Mouse (Mus musculus) c-Kit-positive CD71-positive TER-119-positive erythroid progenitor cells, embryonic 14.5 days (primary cell): ENCODE data around the gene Cox19.
A peak's percentile ranks its signal among the peaks of the same experiment; 100 is the strongest.

ENCODE experiments used
- DNase-seq: peaks from one replicate; pipeline ENCODE4 v3.0.0-alpha.2; 2013; ENCODE audit warnings: low spot score

The Cox19 gene

DNA sequence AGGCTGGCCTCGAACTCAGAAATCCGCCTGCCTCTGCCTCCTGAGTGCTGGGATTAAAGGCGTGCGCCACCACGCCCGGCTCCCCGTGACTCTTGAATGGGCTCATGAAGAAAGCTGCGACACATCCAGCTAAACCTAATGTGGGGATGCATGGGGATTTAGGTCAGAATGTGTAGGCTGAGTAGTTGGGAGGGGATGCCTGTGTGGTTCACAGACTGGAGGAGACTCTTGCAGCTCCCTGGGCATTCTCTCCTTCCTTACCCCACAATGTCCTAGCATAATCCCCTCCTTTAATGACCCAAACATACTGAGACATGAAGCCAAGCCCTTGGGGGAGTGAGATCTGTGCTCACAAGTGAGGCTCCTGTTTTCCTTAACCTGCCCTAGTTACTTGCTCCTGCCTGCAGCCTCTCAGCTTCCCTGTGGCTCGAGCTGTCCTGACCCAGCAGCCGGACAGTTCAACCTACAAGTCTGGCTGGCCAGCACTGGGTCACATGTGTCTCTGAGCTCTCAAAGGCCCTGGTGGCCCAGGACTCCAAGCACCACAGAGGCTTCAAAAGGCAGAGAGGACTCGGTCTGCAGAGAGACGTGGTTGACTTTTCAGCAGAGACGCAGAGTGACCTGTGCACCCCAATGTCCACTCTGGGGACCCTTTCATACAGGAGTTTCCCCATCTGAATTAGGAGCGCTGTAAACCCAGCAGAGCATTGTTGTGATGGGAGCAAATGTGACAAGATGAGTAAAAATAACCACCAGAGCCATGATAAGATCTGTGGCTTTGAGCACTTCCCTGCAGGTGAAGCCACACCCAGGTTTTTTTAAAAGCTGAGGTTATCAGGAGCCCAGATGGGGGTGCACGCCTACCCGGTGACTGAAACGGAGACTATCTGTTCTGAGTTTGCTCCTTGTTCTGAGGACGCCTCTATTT, 30.6 kb upstream of the Cox19 start:
- peak; percentile 87 for DNase-seq

DNA sequence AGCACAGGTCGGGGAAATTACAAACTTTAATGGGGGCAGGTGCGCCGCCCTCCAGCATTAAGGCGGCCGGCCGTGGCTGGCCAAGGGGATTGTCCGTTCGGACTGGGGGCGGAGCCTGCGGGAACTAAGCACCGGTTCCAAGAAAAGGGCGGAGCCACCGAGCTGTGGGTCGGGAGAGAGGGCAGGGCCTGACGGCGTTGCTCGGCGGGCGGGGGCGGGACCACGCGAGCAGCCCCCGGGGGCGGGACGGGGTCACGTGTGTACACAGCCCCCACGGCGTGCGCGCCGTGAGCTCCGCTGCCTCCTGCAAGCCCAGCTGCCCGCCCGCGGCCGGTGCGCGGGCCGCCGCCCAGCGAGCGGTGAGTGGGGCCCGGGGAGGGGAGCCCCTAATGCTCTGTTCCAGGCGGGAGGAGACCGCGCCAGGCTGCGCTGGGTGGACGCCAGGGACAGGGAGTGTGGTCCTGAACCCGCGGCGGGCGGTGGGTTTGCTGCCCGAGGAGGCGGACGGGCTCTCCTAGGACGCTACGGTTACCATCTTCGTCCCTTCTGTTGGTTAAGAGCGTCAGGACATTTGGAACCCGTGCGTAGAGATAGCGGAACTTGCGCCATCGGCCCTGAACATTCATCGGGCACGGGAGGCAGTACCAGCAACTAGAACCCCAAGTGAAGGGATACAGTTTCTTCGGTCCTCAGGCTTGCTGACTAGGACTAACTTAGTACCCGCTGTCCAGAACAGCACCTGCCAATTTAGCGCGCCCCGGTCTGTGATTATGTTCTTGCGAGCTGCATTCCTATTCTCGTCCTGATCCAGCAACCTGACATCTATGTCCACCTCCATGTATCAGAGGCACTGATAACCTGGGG, 29.4 kb upstream of the Cox19 start:
- DNase-seq, result peak; percentile 96

DNA sequence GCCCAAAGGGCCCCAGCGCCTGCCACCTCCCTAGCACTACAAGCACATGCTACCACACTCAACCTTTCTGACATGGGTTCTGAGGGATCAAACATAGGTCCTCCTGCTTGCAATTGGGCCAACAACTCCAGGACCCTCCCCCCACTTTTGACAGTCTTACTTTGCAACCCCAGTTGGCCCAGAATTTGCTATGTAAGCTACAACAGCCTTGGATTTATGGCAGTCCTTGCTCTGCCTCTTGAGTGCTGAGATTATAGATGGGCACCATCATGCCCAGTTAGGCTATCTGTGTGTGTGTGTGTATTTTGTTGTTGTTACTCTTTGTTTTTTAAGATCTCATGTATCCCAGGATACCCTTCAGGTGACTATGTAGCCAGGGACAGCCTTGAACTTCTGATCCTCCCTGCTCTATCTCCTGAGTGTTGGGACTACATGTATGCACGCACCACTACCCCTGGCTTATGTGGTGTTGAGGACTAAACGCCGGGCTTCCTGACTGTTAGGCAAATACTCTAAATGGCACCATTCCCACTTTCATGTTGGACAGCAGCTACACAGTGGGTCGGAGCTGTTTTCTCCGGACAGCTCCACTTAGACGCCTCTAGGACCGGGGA, 28.7 kb upstream of the Cox19 start:
- no peak for DNase-seq

DNA sequence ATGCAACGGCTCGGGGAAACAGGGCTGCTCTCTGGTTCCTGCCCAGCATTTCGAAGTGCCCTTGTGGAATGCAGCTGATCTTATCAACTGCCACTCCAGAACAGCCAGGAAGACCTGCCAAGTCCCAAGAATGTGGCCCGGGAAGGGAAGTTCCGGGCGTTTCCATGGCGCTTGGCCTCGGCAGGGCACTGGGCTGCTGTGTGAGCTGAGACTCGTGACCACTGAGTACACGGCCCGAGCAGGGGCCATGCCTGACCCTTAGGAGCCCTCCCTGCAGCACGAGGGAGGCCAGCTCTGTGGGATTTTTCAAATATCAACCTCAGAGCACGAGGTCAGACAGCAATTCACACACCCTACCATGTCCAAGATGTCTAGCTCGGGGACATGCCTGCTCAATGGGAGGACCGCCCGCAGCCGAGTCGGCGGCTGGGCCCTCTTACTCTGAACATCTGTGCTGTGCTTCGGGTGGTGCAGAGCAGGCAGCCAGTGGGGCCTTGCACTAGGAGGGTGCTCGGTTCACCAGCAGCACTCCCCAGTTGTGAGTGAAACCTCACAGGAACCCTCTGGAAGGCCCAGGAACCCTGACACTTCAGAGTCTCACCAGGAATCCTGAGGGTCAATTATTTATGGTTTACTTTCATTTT, 27.9 kb upstream of the Cox19 start:
- no peak for DNase-seq

DNA sequence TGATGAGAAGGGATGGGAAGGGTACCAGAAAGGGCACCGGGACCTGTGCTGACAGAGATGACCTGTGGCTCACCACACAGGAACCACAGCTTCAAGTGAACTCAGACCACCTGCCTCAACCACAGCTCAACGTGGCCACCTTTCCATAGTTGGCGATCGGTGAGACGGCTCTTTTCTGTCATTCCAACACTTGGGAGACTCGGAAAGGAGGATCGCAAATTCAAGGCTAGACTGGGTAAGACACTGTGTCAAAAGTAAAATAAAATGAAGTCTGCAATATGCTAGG, 27.0 kb upstream of the Cox19 start:
- no peak for DNase-seq

DNA sequence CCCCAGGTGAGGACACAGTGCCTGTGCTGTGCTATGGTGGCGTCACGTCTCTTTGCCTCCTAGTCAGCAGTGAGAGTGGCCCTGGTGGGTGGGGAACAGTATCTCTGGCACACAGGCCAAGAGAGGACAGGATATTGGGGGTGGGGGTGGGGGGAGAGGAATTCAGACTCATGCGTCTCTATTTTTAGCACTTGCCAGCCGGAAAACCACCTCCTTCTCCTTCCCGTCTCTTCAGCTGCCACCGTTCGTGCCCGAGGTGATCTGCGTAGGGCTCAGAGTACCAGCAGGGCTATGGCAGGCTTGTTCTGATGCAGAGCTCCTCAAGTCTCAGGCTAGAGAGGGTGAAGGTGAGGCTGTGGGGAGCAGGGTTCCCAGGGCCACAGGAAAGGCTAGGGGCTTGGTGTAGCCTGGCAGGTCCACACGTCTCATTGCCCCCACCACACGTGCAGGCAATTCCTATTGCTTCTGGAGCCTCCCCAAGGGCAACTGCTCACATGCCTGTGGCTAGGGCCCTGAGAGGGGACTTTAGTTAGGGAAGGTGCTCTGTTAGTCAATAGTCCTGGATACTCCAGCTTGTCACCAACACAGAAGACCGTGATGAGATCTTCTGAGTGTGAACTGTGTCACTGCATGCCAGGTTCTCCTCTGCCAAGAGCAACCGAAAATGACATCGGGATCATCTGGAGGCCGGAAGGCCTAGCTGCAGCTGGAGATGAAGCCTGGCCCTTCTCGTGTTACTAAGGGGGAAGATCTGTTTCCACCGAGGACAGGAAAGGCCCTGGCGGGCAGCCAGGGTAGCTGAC, 26.5 kb upstream of the Cox19 start, which contains the start of gene Gpr146:
Gene Gpr146 (plus strand): TSS at position 230 of the 803 bp plus-strand sequence.
- DNase-seq, result no peak

DNA sequence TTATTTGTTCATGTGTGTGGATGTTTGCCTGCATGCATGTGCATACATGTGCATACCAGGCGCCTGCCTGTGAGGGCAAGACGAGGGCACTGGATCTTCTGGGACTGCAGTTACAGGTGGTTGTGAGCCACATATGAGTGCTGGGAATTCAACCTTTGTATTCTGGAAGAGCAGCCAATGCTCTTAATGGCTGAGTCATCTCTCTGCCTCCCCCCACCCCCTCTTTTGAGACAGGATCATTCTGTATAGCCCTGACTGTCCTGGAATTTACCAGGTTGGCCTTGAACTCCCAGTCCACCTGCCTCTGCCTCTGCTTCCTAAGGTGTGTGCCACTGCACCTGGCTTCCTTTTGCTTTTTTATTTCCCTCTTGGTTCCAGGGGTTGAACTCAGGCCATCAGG, 23.6 kb upstream of the Cox19 start:
- DNase-seq, result no peak

DNA sequence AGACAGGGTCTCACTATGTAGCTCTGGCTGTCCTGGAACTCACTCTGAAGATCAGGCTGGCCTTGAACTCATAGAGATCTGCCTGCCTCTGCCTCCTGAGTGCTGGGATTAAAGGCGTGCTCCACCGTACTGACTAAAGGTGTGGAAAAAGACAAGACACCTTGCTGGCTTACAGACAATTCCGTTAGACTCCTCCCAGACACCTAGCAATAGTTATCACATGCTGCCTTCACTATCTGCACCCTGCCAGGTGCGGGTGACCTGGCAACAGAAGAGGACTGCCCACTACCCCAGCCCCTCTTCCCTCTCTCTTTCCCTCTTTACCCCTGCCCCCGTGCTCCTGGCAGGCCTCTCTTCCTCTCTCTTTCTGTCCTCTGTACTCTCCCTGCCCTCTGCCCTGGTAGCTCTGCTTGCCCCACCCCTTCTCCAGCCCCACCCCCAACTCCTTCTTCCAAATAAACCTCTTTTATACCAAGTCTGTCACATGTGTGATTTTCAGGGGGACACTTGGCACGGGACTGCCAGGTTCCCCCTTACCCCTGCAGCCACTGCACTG, 22.7 kb upstream of the Cox19 start:
- DNase-seq, result no peak

DNA sequence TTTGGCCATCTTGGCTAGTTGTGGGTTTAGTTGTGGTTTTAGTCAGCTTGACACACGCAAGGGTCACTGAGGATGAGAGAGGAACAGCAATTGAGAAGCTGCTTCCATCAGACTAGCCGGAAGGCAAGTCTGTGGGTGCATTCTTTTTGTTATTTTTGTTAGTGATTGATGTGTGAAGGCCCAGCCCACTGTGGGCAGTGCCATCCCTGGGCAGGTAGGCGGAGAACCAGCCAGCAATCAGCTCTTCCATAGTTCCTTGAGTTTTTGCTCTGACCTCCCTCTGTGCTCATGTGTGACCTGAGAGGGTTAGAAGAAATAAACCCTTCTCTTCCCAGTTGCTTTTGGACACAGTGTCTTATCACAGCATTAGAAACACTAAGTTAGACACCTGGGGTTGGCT, 21.9 kb upstream of the Cox19 start:
- DNase-seq, result no peak

DNA sequence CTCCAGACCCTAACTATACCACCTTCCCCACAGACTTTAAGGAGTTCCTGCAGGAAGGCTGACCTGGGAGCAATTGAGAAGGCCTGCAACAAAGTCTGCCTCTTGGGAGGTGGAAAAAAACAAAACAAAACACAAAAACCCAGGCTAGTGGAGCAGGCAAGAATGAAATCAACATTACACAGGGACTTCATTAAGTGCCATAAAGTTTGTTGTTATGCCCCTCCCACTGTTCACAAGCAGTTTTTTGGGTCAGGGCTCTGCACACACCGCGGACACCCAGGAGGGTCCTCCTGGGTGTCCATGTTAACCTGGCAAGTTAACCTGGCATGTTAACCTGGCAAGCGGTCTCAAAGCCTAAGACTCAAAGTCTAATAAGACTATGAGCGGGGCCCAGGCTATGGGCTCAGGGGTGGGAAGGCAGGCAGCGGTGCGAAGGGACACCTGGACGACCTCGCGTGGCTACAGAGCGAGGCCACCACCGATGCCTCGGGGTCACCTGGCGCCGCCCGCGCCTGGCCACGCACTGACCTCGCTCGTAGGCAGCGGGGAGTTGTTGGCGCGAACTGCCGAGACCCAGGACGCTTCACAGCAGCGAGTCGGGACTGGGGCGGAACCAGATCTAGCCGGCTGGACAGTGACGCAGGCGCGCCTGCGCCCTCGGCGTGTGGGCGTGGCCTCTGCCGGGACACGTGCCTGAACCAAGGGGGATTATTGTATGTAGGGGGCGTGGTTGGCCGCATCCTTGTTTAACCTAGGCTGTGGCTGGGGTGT, 20.6 kb upstream of the Cox19 start:
- DNase-seq, result peak; percentile 91

DNA sequence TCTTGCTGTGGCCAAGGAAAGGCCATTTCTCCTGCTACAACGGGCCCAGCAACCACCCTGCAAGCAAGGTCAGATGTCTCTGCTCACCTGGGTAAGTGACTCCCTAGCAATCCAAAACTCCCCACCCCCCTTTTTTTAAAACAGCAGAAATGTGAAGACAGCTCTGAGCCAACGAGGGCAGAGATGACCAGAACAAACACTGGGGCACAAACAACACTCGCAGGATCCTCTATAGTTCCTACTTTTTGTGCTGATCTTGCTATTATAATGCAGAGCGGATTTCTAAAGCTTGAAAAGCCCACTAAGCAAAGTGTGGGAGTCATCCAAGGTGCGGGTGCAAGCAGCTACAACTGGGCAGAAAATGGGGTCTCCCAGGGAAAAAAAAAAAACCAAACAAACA, 19.9 kb upstream of the Cox19 start:
- DNase-seq, result no peak

DNA sequence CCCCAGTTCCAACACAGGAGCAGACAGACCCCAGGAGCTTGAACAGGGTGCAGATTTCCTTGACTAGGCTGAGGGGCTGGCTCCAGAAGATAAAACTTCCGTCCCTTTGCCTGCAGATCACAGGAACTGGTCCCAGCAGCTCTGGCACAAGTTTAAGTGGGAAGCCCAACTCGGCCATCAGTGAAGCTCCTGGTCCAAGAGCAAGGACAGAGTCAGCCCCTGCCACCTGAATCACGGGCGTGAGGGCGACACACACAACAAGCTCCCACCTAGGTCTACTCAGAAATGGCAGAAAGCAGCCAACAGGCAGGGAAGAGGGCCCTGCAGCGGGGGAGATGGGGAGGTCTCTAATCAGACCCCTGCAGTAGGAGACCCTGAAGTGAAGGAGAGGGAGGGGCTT, 19.1 kb upstream of the Cox19 start:
- DNase-seq, result no peak

DNA sequence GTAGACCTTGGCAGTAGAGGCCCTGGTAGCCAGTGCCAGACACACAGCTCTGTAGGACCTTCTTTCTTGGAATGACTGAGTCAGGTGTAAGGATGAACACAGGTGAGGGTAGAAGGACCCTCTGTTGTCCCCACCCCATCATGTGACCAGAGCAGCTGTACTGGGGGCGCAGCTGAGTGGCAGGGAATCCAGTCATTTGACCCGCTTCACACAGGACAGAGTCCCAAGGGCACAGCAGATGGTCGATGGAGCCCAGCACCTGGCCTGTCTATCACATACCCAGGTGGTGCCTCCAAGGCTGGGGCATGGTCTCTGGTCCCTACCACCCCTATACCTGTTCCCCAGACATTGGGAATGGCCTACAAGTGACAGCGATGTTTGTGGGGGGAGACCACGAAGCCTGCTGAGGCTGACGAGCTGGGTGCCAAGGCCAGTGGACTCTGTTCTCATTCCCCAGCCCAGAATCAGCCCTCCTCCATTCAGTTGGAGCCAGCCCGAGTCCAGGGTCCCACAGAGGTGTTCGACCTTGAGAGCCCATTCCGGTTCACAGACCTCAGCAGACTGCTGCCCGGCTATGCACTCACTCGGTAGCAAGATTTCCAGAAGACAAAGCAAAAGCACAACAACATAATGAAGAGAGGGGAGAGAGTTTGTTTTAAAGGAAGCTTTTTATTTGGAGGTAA, 17.6 kb upstream of the Cox19 start:
- no peak for DNase-seq

DNA sequence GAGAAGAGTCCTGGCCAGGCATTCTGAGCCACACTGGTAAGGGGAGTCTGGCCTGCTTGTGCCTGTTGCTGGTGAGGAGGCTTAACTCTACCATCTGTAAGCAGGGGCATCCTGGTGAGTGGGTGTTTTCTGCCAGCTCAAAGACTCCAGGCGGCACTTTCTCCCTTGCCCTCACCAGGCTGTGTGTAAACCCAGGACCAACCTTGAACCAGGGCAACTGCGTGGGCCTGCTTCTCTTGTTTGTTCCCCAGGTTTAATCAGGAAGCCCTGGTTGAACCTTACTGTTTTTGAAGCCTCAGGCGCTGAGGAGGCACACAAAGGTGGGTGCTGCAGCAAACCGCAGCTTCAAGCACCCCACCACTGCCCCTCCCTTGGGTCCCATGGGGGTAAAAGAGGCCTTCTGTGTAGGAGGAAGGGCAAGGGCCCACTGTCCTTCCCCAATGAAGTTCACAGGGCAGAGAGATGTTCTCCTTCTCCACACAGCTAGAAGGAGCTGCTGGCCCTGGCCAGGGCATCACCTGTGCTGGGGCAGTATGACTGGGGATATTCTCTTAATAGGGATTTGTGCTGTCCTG, 16.8 kb upstream of the Cox19 start:
- no peak for DNase-seq

DNA sequence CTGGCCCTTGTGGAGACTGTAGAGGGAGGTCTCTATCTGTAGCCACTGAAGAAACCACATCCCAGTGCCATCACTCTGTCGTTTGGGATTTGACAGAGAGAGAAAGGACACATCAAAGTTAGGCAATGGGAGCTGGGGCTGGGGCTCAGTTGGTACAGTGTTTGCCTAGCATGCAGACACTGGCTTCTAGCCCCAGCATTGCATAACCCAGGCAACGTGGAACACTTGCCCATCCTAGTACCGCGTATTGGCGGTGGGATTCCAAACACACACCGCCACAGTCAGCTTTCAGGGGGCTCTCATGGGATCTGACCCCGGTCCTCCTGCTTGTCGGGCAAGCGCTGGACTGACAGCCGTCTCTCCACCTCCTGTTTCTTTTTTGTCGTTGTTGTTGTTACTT, 15.3 kb upstream of the Cox19 start:
- DNase-seq, result no peak

DNA sequence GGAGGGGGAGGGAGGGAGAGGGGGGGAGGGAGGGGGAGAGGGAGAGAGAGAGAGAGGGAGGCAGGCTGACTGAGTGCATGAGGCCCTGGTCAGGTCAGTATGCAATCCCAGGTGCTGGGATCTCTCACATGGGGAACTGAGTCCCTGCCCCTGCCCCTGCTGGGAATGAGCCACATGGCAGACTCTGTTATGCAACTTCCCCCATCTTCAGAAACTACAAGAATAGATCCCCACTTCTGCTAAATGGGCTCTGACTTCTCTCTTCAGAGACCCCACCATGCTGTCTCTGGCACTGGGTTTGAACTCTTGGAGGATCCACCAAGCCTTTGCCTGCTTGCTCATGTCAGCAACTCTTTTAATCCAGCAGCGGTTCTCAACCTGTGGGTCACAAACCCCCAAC, 14.6 kb upstream of the Cox19 start:
- DNase-seq, result no peak

DNA sequence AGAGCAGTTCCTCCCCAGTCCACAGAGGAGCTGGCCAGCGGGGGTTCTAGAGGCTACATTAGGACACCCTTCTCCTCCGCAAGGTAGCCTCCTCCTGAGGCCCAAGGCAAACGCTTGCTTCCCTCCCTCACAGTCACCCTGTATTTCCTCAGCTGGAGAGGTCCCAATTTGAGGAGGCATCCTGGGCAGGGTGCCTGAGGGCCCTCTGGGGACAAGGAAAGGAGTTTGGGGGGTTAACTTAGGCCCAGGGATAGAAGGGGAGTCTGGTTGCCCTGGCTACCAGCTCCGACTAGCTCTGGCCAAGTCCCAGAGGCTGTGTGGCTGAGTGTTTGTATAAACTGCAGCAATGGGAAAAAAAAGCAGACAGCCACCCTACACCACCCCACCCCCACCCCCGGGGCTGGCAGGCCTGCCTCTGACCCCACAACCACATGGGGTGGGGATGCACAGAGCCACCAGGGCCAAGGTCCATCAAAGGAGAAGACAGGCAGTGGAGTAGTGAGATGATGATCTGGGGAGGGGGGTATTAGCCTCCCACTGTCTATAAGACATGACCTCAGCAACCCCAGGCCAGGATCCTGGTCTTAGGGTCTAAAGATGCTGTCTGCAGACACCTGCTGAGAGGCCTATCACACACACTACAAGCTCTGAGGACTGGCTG, 13.8 kb upstream of the Cox19 start:
- no peak for DNase-seq

DNA sequence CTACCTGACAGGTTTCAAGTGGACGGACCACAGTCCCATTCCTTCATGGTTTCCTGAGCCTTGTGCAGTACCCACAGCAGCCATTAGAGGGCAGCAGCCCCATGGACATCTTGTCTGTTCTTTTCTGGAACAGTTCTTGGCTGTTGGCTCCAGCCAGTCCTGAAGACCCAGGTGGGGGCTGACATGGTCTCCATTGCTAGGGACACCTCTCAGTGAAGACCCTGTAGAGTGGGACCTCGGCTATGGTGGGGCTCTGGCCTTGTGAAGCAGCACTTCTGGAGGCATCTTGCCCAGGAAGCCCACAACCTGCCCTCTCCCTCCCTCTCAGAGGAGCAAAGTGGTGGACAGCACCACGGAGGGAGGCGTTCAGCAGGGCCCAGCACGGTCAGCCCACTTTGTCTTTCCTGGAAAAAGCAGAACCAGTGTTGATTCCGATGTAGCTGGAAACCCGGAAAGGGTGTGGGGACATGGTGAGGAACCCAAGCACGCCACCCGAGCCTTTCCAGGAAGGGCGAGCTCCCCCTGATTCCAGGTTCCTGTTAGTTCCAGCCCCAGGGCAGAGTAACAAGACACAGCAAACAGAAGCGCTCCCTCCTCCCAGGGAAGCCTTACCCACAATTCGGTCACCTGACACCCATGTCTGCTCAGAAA, 13.2 kb upstream of the Cox19 start:
- DNase-seq, result peak; percentile 84
